21 mouse cellular contexts compared by ENCODE assay signal in genomic region chr5:132008703-132009222, GRCm38 (mm10).
A peak's percentile ranks its signal among the peaks of the same experiment; 100 is the strongest.
DNase-seq lines count a peak whose midpoint lies in the region; ATAC-seq and TF ChIP-seq lines count a peak whose summit lies in the region.
"Had no signal": no experiment of that assay in that cellular context is flagged by ENCODE, and none has a peak within 500 bp of the region (broad histone marks: within the 10 kb centered on the region; RNA-seq: fewer than 3 reads in every experiment).

No protein-coding gene starts in this region.

- H3K4me2 ChIP-seq in forebrain, embryonic 15.5 days (replicated peaks): no peak overlapping the region
- no peak overlapping the region for H3K4me2 ChIP-seq in forebrain, embryonic 12.5 days
- no peak overlapping the region for H3K4me2 ChIP-seq in kidney, embryonic 14.5 days (replicated peaks; ENCODE audit: low read depth, low read length)
- H3K4me2 ChIP-seq in lung, postnatal 0 days (replicated peaks; ENCODE audit: low read depth, low read length): no peak overlapping the region
- H3K4me2 ChIP-seq: embryonic facial prominence, embryonic 13.5 days; heart, embryonic 11.5 days; midbrain, embryonic 13.5 days had no signal

- ATAC-seq in forebrain, embryonic 15.5 days (replicated peaks): peak; percentile 57; the same call in 1 of the 2 replicates
- no peak for ATAC-seq in forebrain, embryonic 12.5 days (ENCODE audit: low FRiP score)
- ATAC-seq in kidney, embryonic 14.5 days (ENCODE audit: low FRiP score, low TSS enrichment): peak; percentile 81
- ATAC-seq in lung, postnatal 0 days: no peak
- ATAC-seq: liver, postnatal 0 days; midbrain, embryonic 13.5 days had no signal

- H3K9ac ChIP-seq in forebrain, embryonic 15.5 days (replicated peaks): no peak overlapping the region
- H3K9ac ChIP-seq in forebrain, embryonic 12.5 days: no peak overlapping the region
- no peak overlapping the region for H3K9ac ChIP-seq in kidney, embryonic 14.5 days (ENCODE audit: low read depth, low read length)
- H3K9ac ChIP-seq in lung, postnatal 0 days (replicated peaks; ENCODE audit: low read depth): no peak overlapping the region
- H3K9ac ChIP-seq: embryonic facial prominence, embryonic 13.5 days; liver, postnatal 0 days; midbrain, embryonic 13.5 days had no signal

- no peaks in the 10 kb centered on the region for H3K36me3 ChIP-seq in forebrain, embryonic 15.5 days
- H3K36me3 ChIP-seq in forebrain, embryonic 12.5 days (replicated peaks): no peaks in the 10 kb centered on the region
- H3K36me3 ChIP-seq in kidney, embryonic 14.5 days (ENCODE audit: control insufficient read depth, insufficient read depth, low read length): no peaks in the 10 kb centered on the region
- no peaks in the 10 kb centered on the region for H3K36me3 ChIP-seq in lung, postnatal 0 days (ENCODE audit: insufficient read depth, low read length)
- H3K36me3 ChIP-seq: embryonic facial prominence, embryonic 13.5 days; midbrain, embryonic 13.5 days had no signal

- no peak for TF ChIP-seq CTCF in lung, postnatal 0 days (IDR thresholded peaks at IDR 0.05)

- DNase-seq in kidney, postnatal 25 days: no peak
- peak; percentile 47 for DNase-seq in lung, postnatal 0 days (ENCODE audit: low spot score)
- no peak for DNase-seq in lung, postnatal 36 days
- peak; percentile 44 for DNase-seq in retina, postnatal 1 day
- no peak for DNase-seq in left cerebral cortex, postnatal 36 days (ENCODE audit: low spot score in 2 of 2)
- DNase-seq: adrenal gland, postnatal 36 days; cerebellum, adult 11-12 months; cerebellum, postnatal 10 days; kidney, adult 11 months; layer of hippocampus, adult 9-11 months; liver, postnatal 0 days; lung, postnatal 14 days; right cerebral cortex, postnatal 25 days; spleen, adult 18-20 months had no signal

- 43% methylated on average over 7 of the region's 7 CpGs for WGBS in forebrain, embryonic 15.5 days
- WGBS in forebrain, embryonic 12.5 days: 69% methylated on average over 7 of the region's 7 CpGs
- 16% methylated on average over 7 of the region's 7 CpGs for WGBS in kidney, embryonic 14.5 days
- 66% methylated on average over 7 of the region's 7 CpGs for WGBS in lung, postnatal 0 days

- H3K4me3 ChIP-seq in forebrain, embryonic 15.5 days: no peak overlapping the region
- H3K4me3 ChIP-seq in forebrain, embryonic 12.5 days (replicated peaks): no peak overlapping the region
- H3K4me3 ChIP-seq in kidney, embryonic 14.5 days (ENCODE audit: low read length): no peak overlapping the region
- no peak overlapping the region for H3K4me3 ChIP-seq in lung, postnatal 0 days (ENCODE audit: low read depth, low read length)
- H3K4me3 ChIP-seq: embryonic facial prominence, embryonic 13.5 days; megakaryocyte, embryonic 14.5 days; midbrain, embryonic 13.5 days had no signal

- peak overlapping the region; percentile 24; the same call in 1 of the 2 replicates for H3K27ac ChIP-seq in forebrain, embryonic 15.5 days (replicated peaks)
- H3K27ac ChIP-seq in forebrain, embryonic 12.5 days: no peak overlapping the region
- no peak overlapping the region for H3K27ac ChIP-seq in kidney, embryonic 14.5 days (ENCODE audit: low read depth, low read length)
- no peak overlapping the region for H3K27ac ChIP-seq in lung, postnatal 0 days (ENCODE audit: low read length)
- H3K27ac ChIP-seq: embryonic facial prominence, embryonic 13.5 days; midbrain, embryonic 13.5 days had no signal

- no peaks in the 10 kb centered on the region for H3K9me3 ChIP-seq in forebrain, embryonic 15.5 days
- no peaks in the 10 kb centered on the region for H3K9me3 ChIP-seq in forebrain, embryonic 12.5 days
- no peaks in the 10 kb centered on the region for H3K9me3 ChIP-seq in kidney, embryonic 14.5 days (ENCODE audit: control insufficient read depth, low read length)
- no peaks in the 10 kb centered on the region for H3K9me3 ChIP-seq in lung, postnatal 0 days (ENCODE audit: low read length)
- H3K9me3 ChIP-seq: embryonic facial prominence, embryonic 13.5 days; midbrain, embryonic 13.5 days had no signal

- TF ChIP-seq EP300 in lung, postnatal 0 days (IDR thresholded peaks at IDR 0.05): no peak

- H3K27me3 ChIP-seq in forebrain, embryonic 15.5 days: no peaks in the 10 kb centered on the region
- H3K27me3 ChIP-seq in forebrain, embryonic 12.5 days: no peaks in the 10 kb centered on the region
- H3K27me3 ChIP-seq in kidney, embryonic 14.5 days (ENCODE audit: control insufficient read depth, insufficient read depth, low read length): no peaks in the 10 kb centered on the region
- H3K27me3 ChIP-seq in lung, postnatal 0 days (replicated peaks; ENCODE audit: insufficient read depth, low read length): no peaks in the 10 kb centered on the region
- H3K27me3 ChIP-seq: embryonic facial prominence, embryonic 13.5 days; midbrain, embryonic 13.5 days had no signal

- peaks cover 32% of the 10 kb centered on the region for H3K4me1 ChIP-seq in forebrain, embryonic 15.5 days
- H3K4me1 ChIP-seq in forebrain, embryonic 12.5 days: peaks cover 13% of the 10 kb centered on the region; the same call in 1 of the 2 replicates
- peaks cover 11% of the 10 kb centered on the region; the same call in 1 of the 2 replicates for H3K4me1 ChIP-seq in kidney, embryonic 14.5 days (ENCODE audit: control insufficient read depth, insufficient read depth, low read length)
- H3K4me1 ChIP-seq in lung, postnatal 0 days (ENCODE audit: insufficient read depth, low read depth, low read length): no peaks in the 10 kb centered on the region
- H3K4me1 ChIP-seq: midbrain, embryonic 13.5 days had no signal

- intact Hi-C loops in left cerebral cortex, postnatal 36 days (cut with DNase I): no loop called here

Comparison
In these comparisons a context has a peak if more than half of its experiments do, and no peak if none do; other contexts are left out.
1. ATAC-seq: peak in forebrain, embryonic 15.5 days (single experiment) and kidney, embryonic 14.5 days (single experiment); none in forebrain, embryonic 12.5 days (single experiment) and lung, postnatal 0 days (single experiment).
2. DNase-seq: peak in lung, postnatal 0 days (single experiment) and retina, postnatal 1 day (single experiment); none in kidney, postnatal 25 days (0 of 2), lung, postnatal 36 days (single experiment) and left cerebral cortex, postnatal 36 days (0 of 2).